Mouse (Mus musculus): ENCODE results near the gene Pard6a.

Gene Pard6a

GRCm38 (mm10) chr8:105700566-105700965 lies 382 bp upstream of the Pard6a start:
- no peak for DNase-seq (ENCODE audit: low read depth, low spot score)

GRCm38 (mm10) chr8:105702001-105702401 lies 1.1 kb downstream of the Pard6a start:
- no peak for DNase-seq (ENCODE audit: low read depth, low spot score)

DNA sequence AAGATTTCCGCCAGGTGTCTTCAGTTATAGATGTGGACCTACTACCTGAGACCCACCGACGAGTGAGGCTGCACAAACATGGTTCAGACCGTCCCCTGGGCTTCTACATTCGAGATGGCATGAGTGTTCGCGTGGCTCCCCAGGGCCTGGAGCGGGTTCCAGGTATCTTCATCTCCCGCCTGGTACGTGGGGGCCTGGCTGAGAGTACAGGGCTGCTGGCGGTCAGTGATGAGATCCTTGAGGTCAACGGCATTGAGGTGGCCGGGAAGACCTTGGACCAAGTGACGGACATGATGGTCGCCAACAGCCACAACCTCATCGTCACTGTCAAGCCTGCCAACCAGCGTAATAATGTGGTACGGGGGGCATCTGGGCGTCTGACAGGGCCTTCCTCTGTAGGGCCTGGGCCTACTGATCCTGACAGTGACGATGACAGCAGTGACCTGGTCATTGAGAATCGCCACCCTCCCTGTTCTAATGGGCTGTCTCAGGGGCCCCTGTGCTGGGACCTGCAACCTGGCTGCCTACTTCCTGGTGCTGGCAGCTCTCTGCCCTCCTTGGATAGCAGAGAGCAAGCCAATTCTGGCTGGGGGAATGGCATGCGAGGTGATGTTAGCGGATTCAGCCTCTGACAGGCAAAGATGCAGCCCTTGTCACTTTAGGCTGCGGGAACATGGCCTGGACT lies 1.9 kb downstream of the Pard6a start:
- no peak for DNase-seq (ENCODE audit: low read depth, low spot score)

DNA sequence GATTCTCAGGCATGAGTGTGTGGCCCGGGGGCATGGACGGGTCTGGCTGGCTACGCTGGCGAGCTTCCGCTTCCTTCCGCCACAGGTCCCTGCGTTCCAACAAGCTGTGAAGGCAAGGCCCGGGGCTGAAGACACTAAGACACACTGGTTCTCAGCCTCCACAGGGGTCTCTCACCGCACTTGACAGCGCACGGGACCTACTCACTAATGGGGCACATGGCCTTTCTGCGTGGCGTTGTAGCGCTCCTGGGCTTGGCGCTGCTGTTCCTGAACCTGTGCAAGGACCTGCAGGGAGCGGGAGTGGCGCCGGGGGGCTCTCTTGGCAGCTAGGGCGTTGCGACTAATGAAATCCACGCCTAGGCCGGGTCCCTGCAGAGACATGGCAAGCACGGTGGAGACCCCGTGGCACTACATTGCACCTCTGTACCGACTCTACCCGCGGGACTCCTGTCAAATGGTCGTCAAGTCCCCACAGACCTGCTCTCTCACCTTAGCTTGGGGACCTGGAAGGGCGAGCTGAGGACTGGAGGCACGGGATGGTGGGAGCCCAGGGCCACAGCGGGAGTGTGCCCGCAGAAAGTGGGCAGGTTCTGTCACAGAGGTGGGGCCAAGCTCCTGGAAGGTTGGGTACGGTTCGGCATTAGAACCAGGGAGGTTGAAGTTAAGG lies 3.3 kb downstream of the Pard6a start:
- no peak for DNase-seq (ENCODE audit: low read depth, low spot score)

GRCm38 (mm10) chr8:105704955-105705354 lies 4.0 kb downstream of the Pard6a start:
- no peak for DNase-seq (ENCODE audit: low read depth, low spot score)

- DNase-seq (ENCODE audit: low read depth, low spot score) = no peak
Measured at GRCm38 (mm10) chr8:105706426-105706825, 5.5 kb downstream of the Pard6a start.

DNA sequence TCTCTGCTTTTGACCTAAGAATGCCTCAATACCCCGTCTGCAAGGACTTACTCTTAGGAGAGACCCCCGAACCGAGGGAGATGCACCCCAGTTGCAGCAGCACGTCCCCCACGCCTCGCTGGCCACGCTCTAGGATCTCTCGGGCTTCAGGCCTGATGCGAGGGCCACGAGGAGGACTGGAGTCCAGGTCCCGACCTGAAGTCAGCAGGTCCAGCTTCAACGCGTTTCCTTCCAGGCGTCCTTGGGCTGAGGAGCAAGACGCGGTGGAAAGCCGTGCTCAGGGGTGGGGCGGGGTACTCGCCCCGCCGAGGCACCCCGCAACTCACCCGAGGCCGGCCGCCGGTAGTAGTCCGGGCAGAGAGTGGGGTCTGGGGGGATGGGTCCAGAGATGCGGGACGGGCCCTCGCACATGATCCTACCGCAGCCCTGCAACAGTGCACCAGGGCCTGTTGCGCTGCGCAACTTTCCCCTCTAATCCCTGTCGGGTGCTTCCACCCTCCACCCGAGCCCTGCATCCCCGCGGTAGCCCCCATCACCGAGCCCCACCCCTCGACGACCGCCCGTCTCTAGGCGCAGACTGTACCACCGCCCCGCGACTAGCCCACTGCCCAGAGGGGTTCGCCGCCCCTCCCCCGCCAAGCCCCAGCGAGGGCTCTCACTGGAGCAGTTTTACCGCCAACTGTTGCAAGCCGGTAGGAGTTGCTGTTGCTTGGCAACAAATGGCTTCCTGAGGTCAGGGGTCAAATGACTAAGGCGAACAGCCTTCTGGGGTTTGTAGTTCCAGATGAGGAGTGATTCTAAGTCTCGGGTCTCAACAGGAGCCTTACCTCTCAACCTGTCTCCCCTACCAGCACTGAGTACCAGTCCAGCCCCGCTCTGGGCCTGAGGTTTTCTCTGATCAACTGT lies 6.8 kb downstream of the Pard6a start, which contains the start of the genes 4933405L10Rik and Enkd1:
4933405L10Rik (plus strand) TSS at position 158 of the 906 bp plus-strand sequence.
Enkd1 (minus strand) TSS at position 713 of the 906 bp plus-strand sequence.
- DNase-seq (ENCODE audit: low read depth, low spot score) = peak; percentile 92

GRCm38 (mm10) chr8:105708675-105709074 lies 7.7 kb downstream of the Pard6a start:
- no peak for DNase-seq (ENCODE audit: low read depth, low spot score)

DNA sequence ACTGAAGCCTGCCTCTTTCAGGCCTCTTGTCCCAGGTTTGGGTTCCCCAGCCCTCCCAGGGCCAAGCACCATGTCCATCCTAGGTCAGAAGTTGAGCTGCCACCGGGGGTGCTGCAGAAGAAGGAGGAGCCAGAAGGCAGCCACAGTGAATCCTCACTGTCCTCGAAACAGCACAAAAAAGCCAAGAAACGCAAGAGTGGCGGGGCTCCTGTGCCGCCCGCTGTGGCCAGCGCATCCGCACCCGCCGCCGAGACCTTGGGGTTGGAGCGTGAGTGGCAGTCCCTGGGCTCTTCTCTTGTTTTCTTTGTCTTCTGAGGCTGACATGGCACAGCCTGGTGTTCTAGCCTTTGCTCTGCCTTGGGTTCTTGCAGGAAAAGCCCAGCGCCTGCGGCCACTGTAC lies 8.4 kb downstream of the Pard6a start:
- no peak for DNase-seq (ENCODE audit: low read depth, low spot score)

- no peak for DNase-seq (ENCODE audit: low read depth, low spot score)
Measured at GRCm38 (mm10) chr8:105712286-105712685, 11.3 kb downstream of the Pard6a start.

DNA sequence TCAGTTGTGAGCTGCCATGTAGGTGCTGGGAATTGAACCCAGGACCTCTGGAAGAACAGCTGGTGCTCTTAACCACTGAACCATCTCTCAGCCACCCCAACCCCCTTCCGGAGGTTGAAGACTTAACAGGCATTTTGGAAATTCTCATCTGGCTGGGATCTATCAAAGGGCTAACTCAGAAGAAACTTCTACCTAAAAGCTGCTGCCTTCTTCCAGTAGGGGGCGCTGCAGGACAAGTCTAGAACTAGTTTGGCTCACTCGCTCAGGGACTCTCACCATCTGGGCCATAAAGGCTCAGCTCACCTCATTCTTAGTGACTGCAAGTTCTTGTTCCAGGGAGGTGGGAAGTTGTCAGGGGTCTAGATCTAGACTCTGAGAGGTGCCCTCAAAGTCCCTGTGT lies 13.2 kb downstream of the Pard6a start:
- DNase-seq (ENCODE audit: low read depth, low spot score) = peak; percentile 85

- no peak for DNase-seq (ENCODE audit: low read depth, low spot score)
Measured at GRCm38 (mm10) chr8:105715042-105715441, 14.1 kb downstream of the Pard6a start.

GRCm38 (mm10) chr8:105716302-105716945 lies 15.5 kb downstream of the Pard6a start:
- no peak for DNase-seq (ENCODE audit: low read depth, low spot score)

- DNase-seq (ENCODE audit: low read depth, low spot score) = no peak
Measured at GRCm38 (mm10) chr8:105719637-105720036, 18.7 kb downstream of the Pard6a start.

GRCm38 (mm10) chr8:105722861-105723260 lies 21.9 kb downstream of the Pard6a start:
- no peak for DNase-seq (ENCODE audit: low read depth, low spot score)

- no peak for DNase-seq (ENCODE audit: low read depth, low spot score)
Measured at GRCm38 (mm10) chr8:105725726-105726125, 24.8 kb downstream of the Pard6a start.

GRCm38 (mm10) chr8:105727397-105728124 lies 26.6 kb downstream of the Pard6a start:
- no peak for DNase-seq (ENCODE audit: low read depth, low spot score)

DNA sequence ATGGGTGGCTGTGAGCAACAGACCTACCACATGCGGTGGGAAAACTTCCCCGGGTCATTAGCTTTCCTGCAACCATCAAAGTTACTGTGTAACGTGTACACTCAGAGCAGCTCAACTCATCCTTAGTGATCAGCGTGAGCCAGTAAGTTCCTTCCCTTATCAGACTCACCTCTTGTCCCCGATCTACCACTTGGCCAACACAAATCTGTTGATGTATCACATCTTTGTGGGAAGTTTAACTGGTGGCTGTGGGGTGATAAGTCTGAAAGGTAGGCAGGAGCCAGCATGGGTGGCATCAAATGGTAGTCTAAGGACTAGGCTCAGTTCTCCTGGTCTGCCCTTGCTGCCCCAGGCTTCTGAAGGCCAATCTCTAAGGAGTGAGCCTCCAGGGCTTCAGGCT lies 31.2 kb downstream of the Pard6a start:
- no peak for DNase-seq (ENCODE audit: low read depth, low spot score)

DNA sequence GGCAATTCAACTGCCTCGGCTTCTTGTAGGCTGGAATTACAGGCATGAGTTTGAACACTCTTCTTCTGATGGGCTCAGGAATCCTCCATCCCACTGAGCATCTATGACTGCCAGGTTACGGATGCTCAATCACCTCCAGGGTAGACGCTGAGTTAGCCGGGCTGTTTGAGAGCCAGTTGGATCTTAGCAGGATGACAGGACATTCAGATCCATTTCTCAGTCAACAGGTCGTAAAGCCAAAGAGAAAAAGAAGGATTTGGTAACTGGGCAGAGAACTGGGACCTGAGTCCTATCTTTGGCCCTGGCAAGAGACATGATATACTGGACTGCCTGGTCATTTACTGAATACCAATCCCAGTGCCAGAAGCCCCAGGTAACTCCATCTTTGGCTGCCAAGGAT lies 38.3 kb downstream of the Pard6a start:
- no peak for DNase-seq (ENCODE audit: low read depth, low spot score)

DNA sequence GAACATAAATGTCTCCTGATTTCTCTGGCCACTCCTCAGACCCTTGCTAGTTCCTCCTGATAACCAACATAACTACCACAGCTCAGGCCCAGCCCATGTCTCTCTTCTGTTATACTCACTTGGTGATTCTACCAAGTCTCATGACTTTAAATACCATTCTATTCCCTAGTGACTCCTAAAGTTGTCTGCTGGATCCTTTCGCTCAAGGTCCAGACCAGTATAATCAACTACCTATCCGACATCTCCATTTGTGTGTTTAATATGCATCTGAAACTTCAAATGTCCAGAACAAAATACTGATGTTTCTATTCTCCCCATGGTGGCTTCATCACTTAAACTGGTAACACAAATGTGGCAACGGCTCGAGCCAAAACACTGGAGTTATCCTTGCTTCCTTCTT lies 42.4 kb downstream of the Pard6a start:
- no peak for DNase-seq (ENCODE audit: low read depth, low spot score)

DNA sequence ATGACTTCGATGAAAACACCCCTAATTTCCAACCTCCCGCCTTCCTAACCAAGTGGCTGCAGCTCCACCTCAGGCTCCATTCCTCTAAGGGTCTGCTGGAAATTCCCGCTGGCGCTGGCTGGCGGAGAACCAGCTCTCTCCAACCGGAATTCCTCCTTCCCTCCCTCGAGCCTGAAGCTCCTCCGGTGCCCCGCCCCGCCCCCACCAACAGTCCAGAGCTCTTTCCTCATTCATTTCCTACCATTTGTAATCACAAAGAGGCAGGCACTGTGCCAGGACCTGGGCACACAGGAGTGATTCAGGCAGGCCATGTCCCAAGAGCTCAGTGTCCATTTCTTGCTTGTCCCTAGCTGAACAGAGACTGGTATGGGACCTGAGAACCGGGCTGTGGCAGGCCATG lies 49.7 kb downstream of the Pard6a start:
- DNase-seq (ENCODE audit: low read depth, low spot score) = peak; percentile 9
